Mouse (Mus musculus): ENCODE data around the gene Proz. TPM values are rescaled to one million over a fixed set of nuclear protein-coding genes. Genes with fewer than 3 reads are reported as not detected.

The Proz gene
- polyA plus RNA-seq, 1 experiment from 2014 or later, result 0.20 TPM

Other genes starting within 250 kb of the Proz start
- 13.1 and 16.1 TPM in 2 replicates for gene Mcf2l, start 187.1 kb upstream of the Proz start, polyA plus RNA-seq (2015; fragmentation: Nextera tagmentation; extraction: Ambion mirVana)
- not detected in 2 replicates for gene F7, start 34.9 kb upstream of the Proz start, polyA plus RNA-seq (2015; fragmentation: Nextera tagmentation; extraction: Ambion mirVana)
- 0.32 and 2.2 TPM in 2 replicates for gene F10, start 23.6 kb upstream of the Proz start, polyA plus RNA-seq (2015; fragmentation: Nextera tagmentation; extraction: Ambion mirVana)
- gene Pcid2, start 44.5 kb downstream of the Proz start, polyA plus RNA-seq (2015; fragmentation: Nextera tagmentation; extraction: Ambion mirVana), result 48.9 and 50.1 TPM in 2 replicates
- 89.4 and 100 TPM in 2 replicates for gene Cul4a, start 44.7 kb downstream of the Proz start, polyA plus RNA-seq (2015; fragmentation: Nextera tagmentation; extraction: Ambion mirVana)
- gene Lamp1, start 98.2 kb downstream of the Proz start, polyA plus RNA-seq (2015; fragmentation: Nextera tagmentation; extraction: Ambion mirVana), result 259 and 270 TPM in 2 replicates
- gene Grtp1, start 139.7 kb downstream of the Proz start, polyA plus RNA-seq (2015; fragmentation: Nextera tagmentation; extraction: Ambion mirVana), result 14.3 and 17.3 TPM in 2 replicates
- gene Adprhl1, start 193.2 kb downstream of the Proz start, polyA plus RNA-seq (2015; fragmentation: Nextera tagmentation; extraction: Ambion mirVana), result 1.9 TPM in 1 of 2 replicates, not detected in the other
- gene Dcun1d2, start 227.2 kb downstream of the Proz start, polyA plus RNA-seq (2015; fragmentation: Nextera tagmentation; extraction: Ambion mirVana), result 33.2 and 33.4 TPM in 2 replicates
- 53.1 and 62.3 TPM in 2 replicates for gene Tmco3, start 227.3 kb downstream of the Proz start, polyA plus RNA-seq (2015; fragmentation: Nextera tagmentation; extraction: Ambion mirVana)